Mouse (Mus musculus): ENCODE results near the gene Sp2.

The Sp2 gene

DNA sequence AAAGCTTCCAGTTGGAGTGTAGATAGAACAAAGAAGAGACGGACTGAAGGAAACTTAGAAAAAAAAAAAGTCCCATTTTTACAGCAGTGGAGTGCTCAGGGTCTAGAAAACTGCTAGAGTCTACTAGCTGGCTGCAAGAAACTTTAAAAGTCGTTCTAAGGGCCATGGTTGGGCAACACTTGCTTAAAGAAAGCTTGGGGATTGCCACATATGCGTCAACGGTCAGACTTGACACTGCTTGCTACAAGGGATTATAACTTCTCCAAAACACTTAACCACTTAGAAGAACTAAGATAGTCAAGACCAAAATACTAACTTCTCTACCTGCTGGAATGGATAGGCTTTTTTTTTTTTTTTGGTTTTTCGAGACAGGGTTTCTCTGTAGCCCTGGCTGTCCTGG, 7.9 kb downstream of the Sp2 start:
- in situ Hi-C loops (cut with MboI; ENCODE audit: unreplicated experiment in 2 of 2) = no loop called here

DNA sequence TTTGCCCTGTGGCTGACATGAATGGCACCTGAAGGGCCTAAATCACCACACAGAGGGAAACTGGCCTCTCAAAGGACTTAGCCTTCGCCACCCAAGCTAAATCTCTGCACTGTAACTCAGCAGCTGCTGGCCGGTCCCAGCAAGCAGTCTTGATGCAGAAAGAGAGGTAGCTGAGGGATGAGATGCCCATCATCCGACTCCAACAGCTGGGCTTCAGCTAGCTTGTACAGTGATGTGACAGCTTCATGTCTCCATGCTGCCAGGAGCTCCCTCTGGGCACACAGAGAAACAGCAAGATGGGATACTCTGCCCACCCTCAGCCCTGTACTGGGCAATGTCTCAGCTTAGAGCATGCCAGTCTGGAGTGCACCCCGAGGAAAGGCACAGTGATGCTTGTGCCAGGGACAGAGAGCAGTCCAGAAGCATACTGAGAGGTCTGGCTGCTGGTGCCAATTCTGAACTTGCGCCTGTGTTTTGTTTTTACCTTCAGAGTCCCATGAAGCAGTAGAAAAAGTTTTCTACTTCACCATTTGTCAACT, 9.3 kb downstream of the Sp2 start:
- in situ Hi-C loops (cut with MboI; ENCODE audit: unreplicated experiment in 2 of 2) = no loop called here

DNA sequence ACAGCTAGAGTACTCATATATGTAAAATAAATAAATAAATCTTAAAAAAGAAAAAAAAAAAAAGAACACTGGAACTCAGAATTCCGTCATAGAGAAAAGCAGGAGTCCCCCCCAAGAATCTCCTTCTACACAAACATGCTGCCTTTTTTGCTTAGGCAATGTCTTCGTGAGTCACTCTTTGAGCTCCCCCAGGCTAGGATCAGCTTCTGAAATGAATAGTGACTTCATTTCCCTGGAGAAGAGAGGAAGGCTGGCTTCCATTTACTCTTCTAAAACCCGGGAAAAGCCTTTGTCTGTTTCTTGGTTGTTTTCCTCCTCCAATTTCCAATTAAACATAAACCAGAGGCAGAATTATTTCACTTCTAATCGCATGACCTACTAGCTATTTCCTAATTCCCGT, 9.9 kb downstream of the Sp2 start:
- in situ Hi-C loops (cut with MboI; ENCODE audit: unreplicated experiment in 2 of 2) = no loop called here

DNA sequence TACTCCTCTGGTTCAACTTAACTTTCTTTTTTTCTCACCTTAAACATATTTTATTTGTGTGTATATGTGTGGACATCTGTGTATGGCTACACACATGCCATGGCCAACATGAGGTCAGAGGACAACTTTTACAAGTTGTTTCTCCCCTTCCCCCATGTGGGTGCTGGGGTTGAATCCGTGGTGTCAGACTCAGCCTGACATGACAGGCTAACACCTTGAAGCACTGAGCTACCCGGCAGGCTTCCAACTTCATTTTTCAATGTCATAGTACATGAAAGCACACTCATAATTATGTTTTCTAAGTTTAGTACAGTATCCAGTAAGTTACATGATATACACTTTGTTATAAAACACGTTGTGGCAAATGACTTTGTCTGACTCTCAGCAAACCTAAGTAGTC, 12.4 kb downstream of the Sp2 start:
- in situ Hi-C loops (cut with MboI; ENCODE audit: unreplicated experiment in 2 of 2) = no loop called here

DNA sequence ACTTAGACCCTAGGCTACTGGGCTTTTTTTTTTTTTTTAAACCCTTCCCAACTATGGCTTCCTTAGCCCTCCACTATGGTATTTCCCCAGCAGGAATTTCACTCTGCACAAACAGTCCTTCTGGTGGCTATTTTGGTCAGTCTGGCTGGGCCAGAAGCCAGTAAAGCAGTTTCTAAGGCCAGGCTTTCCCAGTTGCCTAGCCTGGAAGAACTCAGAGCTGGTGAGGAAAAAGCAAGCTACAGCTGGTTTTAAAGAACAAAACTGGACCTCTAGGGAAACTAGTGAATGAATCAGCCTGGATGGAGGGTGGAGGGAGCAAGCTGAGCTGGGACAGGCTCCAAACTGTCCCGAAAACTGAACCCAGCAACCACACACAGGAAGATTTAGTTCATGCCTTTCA, 13.0 kb downstream of the Sp2 start:
- in situ Hi-C loops (cut with MboI; ENCODE audit: unreplicated experiment in 2 of 2) = loop anchor here (10.0 kb wide), 1 partner anchor 105 kb away; no protein-coding TSS in a partner anchor

DNA sequence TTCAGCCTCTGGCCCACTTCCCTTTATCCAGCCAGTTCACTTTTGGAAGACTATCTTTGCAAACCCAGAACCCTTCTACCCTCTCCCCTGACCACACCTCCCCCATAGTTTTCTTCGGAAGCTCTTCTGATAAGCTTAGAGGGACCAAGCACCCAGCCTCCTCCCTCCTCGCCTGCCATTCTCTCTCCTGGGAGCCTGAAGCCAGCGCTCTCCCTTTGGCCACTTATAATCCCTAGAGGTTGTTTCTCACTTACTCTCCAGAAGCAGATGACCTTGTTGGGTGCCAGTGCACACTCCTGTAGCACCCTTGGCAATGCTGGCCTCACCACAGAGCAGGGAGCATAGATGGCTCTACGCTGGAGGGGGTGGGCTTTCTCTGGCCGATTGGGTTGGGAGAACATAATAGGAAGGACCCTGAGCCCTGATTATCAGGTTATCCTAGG, 13.5 kb downstream of the Sp2 start:
- in situ Hi-C loops (cut with MboI; ENCODE audit: unreplicated experiment in 2 of 2) = loop anchor here (10.0 kb wide), 1 partner anchor 104 kb away; no protein-coding TSS in a partner anchor

DNA sequence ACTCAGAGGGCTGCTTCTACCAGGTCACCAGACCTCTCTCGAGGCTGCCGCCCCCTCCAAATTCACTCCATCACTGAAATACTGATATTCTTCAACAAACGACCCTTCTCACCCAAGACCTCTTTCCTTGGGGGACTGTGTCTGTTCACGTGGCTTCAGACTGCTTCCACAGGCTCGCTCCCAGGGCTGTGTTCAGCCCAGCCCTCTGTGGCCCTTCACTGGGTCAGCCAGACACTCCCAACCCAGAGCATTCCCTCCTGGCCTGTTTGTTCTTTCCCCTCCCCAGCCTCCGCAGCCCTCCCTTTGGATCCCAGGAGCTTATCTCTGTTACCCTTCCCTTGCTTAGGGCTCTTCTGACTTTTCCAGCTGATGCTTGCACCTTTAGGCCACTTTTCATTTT, 14.3 kb downstream of the Sp2 start:
- in situ Hi-C loops (cut with MboI; ENCODE audit: unreplicated experiment in 2 of 2) = loop anchor here (10.0 kb wide), 1 partner anchor 104 kb away; no protein-coding TSS in a partner anchor

DNA sequence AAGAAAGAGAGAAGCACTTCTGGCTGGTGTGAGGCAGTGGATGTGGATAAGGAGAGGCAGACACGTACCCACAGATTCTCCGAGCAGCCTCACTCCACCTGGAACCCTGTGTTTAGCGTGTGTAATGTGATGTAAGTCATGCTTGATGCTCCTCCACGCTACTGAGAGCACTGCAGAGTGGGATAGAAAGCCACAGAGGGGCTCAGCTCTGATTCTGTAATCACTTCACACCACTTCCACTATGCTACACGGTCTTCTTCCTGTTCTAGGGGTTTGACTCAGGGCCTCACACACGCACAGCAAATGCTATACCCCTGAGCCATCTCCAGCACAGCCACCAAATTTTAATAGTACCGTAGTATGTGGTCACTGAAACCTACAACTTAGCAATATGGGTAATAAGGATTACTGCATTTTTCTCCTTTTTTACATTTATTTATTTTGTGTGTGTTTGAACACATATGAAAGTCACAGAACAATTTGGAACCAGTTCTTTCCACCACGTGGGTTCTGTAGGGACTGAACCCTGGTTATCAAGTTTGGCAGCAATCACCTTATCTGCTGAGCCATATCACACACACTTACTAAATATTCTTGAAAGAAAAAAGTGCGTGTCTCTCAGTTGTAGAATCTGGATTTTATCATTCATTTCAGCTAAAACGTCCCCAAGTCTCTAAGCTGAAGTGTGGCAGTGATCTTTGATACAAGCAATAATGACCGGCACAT, 15.1 kb downstream of the Sp2 start:
- in situ Hi-C loops (cut with MboI; ENCODE audit: unreplicated experiment in 2 of 2) = loop anchor here (10.0 kb wide), 1 partner anchor 103 kb away; no protein-coding TSS in a partner anchor

DNA sequence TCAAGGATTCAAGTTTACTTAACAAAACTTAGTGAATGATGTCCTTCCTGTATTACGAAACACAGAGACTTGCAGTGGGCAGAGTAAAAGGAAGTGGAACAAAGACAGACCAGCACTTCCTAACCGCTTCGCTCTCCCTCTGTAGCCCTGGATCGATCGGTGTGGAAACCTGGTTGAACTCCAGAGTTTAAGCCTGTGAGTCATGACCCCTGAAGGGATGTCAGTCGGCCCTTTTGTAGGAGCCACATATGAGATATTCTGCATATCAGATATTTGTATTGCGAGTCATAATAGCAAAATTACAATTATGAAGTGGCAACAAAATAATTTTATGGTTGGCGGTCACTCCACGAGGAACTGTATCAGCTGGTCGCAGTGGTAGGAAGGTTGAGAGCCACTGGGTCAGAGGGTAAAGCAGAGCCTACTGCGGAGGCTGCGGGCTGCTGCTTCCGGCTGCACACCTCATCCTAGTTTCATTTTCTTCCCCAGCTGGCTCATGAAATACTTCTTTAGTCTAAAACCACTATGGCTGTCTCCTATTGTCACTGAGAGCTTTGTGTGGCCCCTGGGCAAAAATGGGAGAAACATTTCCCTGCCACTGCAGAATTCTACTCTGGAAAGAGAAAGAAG, 15.7 kb downstream of the Sp2 start:
- in situ Hi-C loops (cut with MboI; ENCODE audit: unreplicated experiment in 2 of 2) = loop anchor here (10.0 kb wide), 1 partner anchor 102 kb away; no protein-coding TSS in a partner anchor

DNA sequence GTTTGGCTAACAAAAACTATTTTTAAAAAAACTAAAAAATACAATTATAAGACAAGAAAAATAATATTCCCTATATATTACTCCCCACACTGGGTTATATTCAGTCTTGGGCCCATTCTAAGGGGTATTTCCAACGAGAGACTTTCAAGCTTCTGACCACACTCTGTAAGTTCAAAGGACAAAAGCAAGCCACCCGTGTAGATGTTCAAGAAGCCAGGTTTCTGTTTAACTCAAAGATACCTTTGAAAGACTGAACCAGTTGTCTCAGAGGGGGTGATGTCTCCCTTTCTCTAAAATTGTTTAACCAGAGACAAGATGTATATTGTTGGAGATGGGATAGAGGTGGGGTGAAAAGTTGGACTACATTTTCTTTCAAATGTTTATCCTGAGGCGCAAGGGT, 16.6 kb downstream of the Sp2 start:
- in situ Hi-C loops (cut with MboI; ENCODE audit: unreplicated experiment in 2 of 2) = loop anchor here (10.0 kb wide), 1 partner anchor 101 kb away; no protein-coding TSS in a partner anchor

DNA sequence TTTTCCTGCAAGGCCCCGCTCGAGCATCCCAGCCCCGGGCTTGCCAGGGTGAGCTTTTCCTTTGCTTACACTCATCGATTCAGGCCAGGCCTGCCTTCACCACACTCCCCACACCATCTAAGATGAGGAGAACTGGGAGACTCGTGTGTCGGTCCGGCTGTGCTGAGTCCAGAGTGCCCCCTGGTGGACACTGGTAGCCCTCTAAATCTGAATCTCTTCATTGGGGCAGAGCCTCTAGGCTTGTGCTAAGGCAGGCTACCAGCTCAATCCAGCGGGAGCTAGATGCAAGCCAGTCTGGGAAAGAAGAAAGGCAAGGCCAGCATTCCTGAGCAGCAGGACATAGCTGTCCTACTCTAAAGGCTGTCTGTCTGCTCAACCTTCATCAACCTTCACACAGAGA, 19.2 kb downstream of the Sp2 start:
- in situ Hi-C loops (cut with MboI; ENCODE audit: unreplicated experiment in 2 of 2) = loop anchor here (5.0 to 10.0 kb wide), 2 partner anchors 46 to 99 kb away; partner anchors contain the start of gene Cdk5rap3 (in 2 of the 2)

DNA sequence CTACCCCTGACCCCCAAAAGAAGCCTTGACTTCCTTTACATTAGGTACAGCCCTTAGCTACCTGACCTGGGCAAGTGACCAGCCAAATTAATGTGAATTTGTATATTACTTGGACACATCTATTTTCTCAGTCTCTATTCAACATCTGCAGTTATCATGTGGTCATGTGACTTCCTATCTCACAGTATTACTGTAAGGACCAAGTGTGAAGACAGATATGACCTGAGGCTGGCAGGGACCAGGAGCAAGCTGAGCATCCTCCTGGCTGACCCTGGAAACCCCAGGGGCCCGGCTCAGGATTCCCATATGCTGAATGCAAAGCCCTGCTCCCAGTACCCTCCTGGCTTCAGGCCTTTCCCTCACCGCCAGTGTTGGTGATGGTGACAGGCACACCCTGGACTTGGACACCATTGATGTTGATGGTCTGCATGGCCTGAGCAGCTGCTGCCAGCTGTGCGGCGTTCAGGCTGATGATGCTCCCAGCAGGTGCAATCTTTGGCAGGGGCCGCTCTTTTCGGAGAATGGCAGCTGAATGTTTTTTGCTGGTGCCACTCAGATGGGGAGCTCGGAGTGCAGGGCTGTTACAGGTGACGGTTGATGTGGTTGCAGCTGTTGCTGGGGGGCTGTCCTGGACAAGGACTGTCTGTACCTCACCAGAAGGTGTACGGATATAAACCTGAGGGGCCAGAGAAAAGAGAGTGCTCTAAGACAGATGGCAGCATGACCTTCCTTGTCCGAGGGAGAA, 25.5 kb downstream of the Sp2 start:
- in situ Hi-C loops (cut with MboI; ENCODE audit: unreplicated experiment in 2 of 2) = no loop called here

DNA sequence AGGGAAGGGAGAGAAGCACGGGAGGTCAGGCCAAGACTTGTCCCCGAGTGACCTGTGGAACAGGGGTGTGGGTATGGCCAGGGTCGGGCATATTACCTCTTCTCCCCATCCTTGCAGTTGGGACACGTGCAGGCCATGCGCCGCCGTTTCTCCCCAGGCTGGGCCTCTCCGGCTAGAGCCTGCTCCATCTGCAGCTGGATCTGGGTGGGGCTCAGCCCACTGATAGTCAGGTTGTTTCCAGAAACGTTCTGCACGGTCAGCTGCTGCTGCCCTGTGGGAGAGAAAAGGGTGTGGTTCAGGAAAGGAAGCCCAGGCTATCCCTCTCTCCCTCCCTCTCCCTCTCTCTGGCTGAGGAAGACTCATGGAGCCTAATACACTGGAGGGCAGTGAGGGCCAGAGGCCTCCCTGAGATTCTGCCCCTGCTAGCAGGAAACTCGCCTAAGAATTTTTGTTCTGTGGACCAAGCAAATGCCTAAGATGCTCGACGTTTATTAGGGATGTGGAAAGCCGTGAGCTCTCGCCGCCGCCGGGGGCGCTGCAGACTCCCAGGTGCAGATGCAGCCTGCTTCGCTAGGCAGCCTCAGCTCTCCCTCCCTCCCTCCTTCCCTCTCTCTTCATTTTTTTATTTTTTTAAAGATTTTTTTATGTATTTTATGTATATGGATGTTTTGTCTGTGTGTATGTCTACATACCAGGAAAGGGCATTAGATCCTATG, 26.6 kb downstream of the Sp2 start:
- in situ Hi-C loops (cut with MboI; ENCODE audit: unreplicated experiment in 2 of 2) = no loop called here

DNA sequence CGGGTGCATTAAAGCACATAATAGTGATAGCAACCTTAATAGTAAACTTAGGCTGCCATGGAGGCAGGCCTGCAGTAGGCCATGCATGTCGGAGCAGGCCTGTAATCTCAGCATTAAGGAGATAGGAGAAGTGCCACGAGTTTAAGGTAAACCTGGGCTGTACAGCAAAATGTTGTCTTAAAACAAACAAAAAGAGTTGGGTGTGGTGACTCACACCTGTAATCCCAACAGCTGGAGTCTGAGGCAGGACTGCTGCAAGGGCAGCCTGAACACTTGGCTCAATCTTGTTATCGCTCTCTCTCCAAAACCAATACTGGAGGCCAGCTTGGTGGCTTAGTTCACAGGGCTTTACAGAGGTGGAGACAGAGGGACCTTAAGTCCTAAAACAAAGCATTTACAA, 27.7 kb downstream of the Sp2 start:
- in situ Hi-C loops (cut with MboI; ENCODE audit: unreplicated experiment in 2 of 2) = no loop called here

DNA sequence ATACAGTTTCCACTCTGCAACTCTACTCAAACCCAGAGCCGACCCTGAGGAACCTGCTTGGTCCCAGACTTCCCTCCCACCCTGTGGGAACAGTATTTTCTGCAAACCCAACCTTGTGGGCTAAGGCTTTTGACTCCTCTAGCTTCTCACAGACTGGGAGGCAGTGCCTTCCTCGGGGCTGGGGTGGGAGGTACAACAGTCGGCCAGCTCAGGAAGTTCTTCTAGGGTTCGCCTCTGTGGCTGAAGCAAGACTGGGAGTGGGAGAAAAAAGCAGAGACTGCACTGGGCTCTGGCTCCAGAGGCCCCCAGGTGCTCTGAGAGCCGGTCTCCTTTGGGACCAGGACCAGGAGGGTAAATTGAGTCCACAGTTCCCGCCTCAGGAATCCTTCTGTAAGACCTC, 29.9 kb downstream of the Sp2 start:
- in situ Hi-C loops (cut with MboI; ENCODE audit: unreplicated experiment in 2 of 2) = no loop called here

DNA sequence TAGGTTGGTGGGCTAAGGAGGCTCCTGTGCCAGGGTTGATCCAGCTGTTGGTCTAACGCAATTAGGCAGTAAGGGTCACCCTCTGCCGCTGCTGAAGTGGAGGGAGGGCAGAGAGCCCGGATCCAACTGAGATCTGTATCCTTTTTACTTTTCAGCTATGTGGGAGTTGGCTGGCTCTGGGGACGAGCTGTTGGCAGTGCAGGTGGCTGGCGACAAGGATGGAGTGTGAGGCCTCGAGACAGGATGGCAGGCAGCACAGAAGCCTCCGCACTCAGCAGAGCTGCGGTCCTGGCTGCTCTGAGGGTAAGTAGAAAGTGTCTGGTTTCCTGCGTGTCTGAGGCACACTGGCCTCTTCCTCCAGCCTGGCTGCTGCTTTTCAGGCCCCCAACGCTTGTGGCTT, 30.3 kb downstream of the Sp2 start:
- in situ Hi-C loops (cut with MboI; ENCODE audit: unreplicated experiment in 2 of 2) = no loop called here

DNA sequence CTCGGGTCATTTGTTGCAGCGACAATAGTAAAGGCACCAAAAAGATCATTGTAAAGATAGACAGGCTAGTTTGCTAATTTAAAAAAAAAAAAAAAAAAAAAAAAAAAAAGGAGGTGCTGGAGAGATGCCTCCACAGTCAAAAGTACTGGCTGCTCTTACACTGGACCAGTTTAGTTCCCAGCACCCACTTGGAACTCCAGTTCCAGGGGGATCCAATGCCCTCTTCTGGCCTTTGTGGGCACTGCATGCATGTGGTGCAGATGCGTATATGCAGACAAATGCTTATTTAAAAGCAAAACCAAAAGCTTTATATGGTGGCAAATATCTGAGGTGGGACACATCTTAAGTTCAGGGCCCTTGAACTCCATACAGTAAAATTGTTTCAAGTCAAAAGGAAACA, 32.0 kb downstream of the Sp2 start:
- in situ Hi-C loops (cut with MboI; ENCODE audit: unreplicated experiment in 2 of 2) = no loop called here

DNA sequence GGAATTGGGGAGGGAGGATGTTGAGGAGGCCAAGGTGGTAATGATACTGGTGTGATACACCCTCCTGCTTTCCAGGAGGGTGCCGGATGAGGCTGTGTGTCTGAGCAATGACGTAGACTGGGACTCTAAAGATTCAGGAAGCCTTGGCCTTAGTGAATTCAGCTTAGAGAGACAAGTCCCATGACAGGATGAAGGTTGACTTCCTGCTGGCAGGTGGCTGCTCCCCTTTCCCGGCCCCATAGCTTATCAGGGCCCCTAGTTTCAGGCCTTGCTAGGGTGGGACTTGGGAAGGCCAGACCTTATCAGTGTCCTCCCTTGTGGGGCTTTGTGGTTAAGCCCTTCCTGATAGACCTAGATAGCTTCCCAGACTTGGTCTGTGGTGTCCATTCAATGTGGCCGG, 34.9 kb downstream of the Sp2 start:
- in situ Hi-C loops (cut with MboI; ENCODE audit: unreplicated experiment in 2 of 2) = no loop called here

DNA sequence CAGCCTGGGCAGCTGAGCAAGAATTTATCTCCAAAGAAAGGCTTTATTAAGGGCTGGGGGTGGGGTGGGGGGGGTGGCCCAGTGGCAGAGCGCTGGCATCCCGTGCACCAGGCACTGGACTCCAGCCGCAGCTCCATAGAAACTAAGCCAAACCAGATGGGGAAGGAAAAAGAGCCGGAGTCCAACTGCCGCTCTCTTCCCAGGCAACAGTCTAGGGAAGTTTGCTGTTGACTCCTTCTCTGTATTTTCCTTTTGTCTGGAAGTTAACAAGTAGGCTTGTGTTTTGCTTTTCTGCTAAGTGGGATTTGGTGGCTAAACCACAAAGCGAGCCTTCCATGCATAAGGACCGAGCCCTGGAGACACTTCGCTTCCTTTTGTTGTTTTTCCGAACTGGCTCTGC, 36.3 kb downstream of the Sp2 start:
- in situ Hi-C loops (cut with MboI; ENCODE audit: unreplicated experiment in 2 of 2) = no loop called here

DNA sequence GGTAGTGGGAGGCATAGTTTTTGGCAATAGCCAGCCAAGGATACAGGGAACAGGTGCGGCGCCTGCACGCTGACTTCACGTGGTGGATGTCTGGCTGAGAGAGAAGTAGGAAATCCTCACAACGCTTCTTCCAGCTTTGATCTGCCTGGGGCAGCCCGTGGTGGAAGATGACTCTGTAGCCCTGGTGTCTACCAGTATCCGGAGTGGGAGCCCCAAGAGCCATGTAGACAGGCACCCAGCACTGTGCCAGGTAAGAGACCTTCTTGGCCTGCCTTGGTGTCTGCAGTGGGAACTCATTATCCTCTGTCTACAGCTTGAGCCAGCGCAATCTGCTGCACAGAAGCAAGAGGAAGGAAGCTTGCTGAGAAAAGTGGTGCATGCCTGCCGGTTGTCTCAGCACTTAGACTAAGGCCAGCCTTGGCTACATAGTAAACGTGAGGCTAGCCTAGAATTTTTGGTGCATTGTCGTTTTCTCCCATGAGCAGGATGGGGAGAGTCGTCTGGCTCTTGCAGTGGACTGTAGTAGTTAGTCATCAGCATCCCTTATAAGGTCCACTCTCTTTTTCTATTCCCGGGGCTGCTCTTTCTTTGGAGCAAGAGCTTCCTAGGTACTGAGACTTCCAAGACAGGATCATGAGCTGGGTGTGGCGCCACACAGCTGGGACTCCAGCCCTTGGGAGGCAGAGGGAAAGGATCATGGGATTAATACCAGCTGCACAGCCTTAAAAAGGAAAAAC, 37.7 kb downstream of the Sp2 start:
- in situ Hi-C loops (cut with MboI; ENCODE audit: unreplicated experiment in 2 of 2) = no loop called here
